Mouse (Mus musculus) lung, embryonic 15.5 days (tissue): ENCODE results near the gene Asic2. TPM values are rescaled to one million over a fixed set of nuclear protein-coding genes. Genes with fewer than 3 reads are reported as not detected.
"Not testable (repeated sequence)": the region's sequence is repeated elsewhere in the genome, so short reads cannot be mapped to it uniquely, and the experiment has no call there.

Experiments
- ATAC-seq: fragments of 200-750 bp; cut with Nextera tagmentation; 2 replicates; pipeline ENCODE4 v1.8.0; 2017; ENCODE audit warnings: moderate number of reproducible peaks, borderline replicate concordance; ENCODE audit not compliant: low FRiP score, low TSS enrichment; ENCODE audit errors: extremely low read depth
- H3K27ac ChIP-seq: fragments of 300-500 bp; sonication (generic); 2 replicates; pipeline ENCODE4 v1.5.1; 2015; ENCODE audit warnings: moderate library complexity, mild to moderate bottlenecking, inconsistent platforms
- H3K27me3 ChIP-seq: fragments of 300-500 bp; sonication (generic); 2 replicates; pipeline ENCODE4 v1.6.1; 2015; ENCODE audit warnings: inconsistent platforms
- H3K36me3 ChIP-seq: fragments of 300-500 bp; sonication (generic); 2 replicates; pipeline ENCODE4 v1.6.1; 2015; ENCODE audit warnings: inconsistent platforms
- H3K4me1 ChIP-seq: fragments of 300-500 bp; sonication (generic); 2 replicates; pipeline ENCODE4 v1.6.1; 2015; ENCODE audit warnings: inconsistent platforms
- H3K4me2 ChIP-seq: fragments of 300-500 bp; sonication (generic); 2 replicates; pipeline ENCODE4 v1.6.1; 2015; ENCODE audit warnings: inconsistent platforms, mild to moderate bottlenecking, moderate library complexity
- H3K4me3 ChIP-seq: fragments of 300-500 bp; sonication (generic); 2 replicates; pipeline ENCODE4 v1.5.1; 2015; ENCODE audit warnings: mild to moderate bottlenecking, inconsistent platforms
- H3K9ac ChIP-seq: fragments of 300-500 bp; sonication (generic); 2 replicates; pipeline ENCODE4 v1.6.1; 2015; ENCODE audit warnings: inconsistent platforms
- H3K9me3 ChIP-seq: fragments of 300-500 bp; sonication (generic); 2 replicates; pipeline ENCODE4 v1.6.1; 2016; ENCODE audit warnings: inconsistent platforms
- whole genome bisulfite sequencing: fragments of 180-500 bp; shearing (Covaris S2); methylation state at CpG from one replicate; pipeline ENCODE4 v1.1.7; 2015; 5-methylcytosine and 5-hydroxymethylcytosine counted together
- polyA plus RNA-seq: library from polyadenylated mRNA; unstranded; fragments of >200 nt; fragmentation: Nextera tagmentation; extraction: Ambion mirVana; gene quantifications from 2 replicates; pipeline ENCODE4 v1.2.1, GENCODE M21; 2015

Asic2 gene
- polyA plus RNA-seq, 1 experiment from 2014 or later, result 0.37 TPM

DNA sequence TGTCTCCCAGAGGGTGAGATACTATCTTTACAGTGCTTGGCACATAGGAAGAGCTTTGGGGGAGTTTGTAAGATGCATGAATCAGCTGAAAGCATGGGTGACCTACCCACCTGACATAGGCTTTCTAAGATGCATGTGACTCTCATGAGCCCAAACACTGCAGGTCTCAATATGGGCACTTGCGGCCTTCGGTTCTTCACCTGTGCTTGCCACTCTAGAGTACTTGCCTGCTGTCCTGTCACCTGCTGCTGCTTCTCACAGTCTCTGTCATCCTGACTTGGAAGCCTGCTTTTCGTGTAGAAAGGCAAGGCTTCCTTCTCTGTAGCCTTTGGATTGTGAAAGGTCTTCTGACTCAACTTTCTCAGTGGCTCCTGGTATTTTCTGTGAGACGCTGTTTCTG lies 645.1 kb downstream of the Asic2 start:
- Histone ChIP-seq H3K27ac (no peak overlapping the region), H3K36me3 (no peaks in the 10 kb centered on the region)

DNA sequence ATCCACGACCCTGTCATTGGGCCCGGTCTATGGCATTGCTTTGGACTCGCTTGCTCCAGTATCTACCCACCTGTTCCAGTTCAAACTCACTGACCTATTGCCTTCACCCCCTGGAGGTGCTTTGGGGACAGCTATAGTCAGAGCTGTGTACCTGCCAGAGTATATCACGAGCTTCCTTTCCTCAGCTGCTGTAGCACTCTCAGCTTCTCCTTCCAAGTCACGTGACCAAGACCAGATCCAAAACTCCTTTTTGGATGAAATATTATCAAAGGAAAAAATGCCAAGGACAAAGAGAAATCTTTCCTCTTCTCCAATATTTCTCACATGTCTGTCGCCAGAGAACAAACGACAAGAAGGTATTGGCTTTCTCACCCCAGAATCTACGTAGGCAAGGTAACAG lies 645.8 kb downstream of the Asic2 start:
- WGBS, result 85% methylated on average over 8 of the region's 8 CpGs
- ATAC-seq, result no peak
- no peak overlapping the region for H3K27ac ChIP-seq
- H3K4me1 ChIP-seq, result no peaks in the 10 kb centered on the region
- H3K4me2 ChIP-seq, result no peak overlapping the region
- H3K27me3 ChIP-seq, result no peaks in the 10 kb centered on the region
- no peak overlapping the region for H3K4me3 ChIP-seq
- no peaks in the 10 kb centered on the region for H3K9me3 ChIP-seq
- H3K36me3 ChIP-seq, result no peaks in the 10 kb centered on the region
- no peak overlapping the region for H3K9ac ChIP-seq

More for the DNA sequence above, 645.1 kb downstream of the Asic2 start:
- Histone ChIP-seq H3K4me3 (no peak overlapping the region), H3K9me3 (no peaks in the 10 kb centered on the region), H3K4me1 (no peaks in the 10 kb centered on the region), H3K4me2 (no peak overlapping the region), H3K9ac (no peak overlapping the region), H3K27me3 (no peaks in the 10 kb centered on the region)
- no peak for ATAC-seq
- 84% methylated on average over 4 of the region's 4 CpGs for WGBS

DNA sequence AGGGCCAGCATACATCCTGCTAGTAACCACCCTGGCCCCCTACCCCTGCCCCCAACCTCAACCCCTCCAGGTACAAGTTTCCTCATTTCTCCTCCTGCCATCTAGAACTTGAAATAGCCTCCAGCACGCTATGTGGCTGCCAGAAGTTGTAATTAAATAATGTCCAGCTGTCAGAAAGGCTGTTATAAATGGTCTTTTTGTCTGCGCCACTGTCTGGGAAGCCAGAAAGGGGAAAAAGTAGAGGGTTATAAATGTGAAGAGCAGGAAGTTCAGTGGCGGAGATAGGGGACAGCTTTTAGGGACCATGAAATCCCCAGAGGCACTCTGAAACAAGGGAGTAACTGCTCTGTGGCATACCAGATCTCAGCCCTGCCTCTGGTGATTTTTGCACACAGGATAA lies 678.2 kb downstream of the Asic2 start:
- 24% methylated on average over 3 of the region's 3 CpGs for WGBS
- Histone ChIP-seq H3K4me2 (no peak overlapping the region), H3K4me1 (no peaks in the 10 kb centered on the region), H3K4me3 (no peak overlapping the region), H3K27ac (no peak overlapping the region), H3K27me3 (no peaks in the 10 kb centered on the region), H3K36me3 (no peaks in the 10 kb centered on the region), H3K9me3 (no peaks in the 10 kb centered on the region), H3K9ac (no peak overlapping the region)
- ATAC-seq, result no peak

DNA sequence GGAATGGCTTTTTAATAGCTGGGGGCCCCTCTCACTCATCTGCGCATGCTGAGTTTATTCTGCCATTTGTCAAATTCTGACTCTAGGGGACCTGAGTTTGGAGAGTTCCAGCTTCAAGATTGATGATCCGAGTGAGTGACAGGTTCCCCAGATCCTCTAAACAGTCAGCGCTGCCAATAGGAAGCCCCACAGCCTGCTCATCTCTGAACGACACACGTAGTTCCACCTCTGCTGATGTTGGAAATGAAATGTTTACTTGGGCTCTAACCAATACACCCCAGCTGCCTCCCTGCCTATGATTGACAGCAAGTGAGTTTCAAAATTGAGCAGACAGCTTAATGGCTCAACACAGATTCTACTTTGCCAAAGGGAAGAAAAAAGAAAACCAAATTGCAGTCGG lies 685.1 kb downstream of the Asic2 start:
- no peaks in the 10 kb centered on the region for H3K9me3 ChIP-seq
- no peaks in the 10 kb centered on the region for H3K36me3 ChIP-seq
- WGBS, result 13% methylated on average over 6 of the region's 6 CpGs
- no peaks in the 10 kb centered on the region for H3K27me3 ChIP-seq
- H3K4me2 ChIP-seq, result no peak overlapping the region
- no peak overlapping the region for H3K9ac ChIP-seq
- no peaks in the 10 kb centered on the region for H3K4me1 ChIP-seq
- no peak overlapping the region for H3K4me3 ChIP-seq
- no peak for ATAC-seq
- no peak overlapping the region for H3K27ac ChIP-seq

GRCm38 (mm10) chr11:81280070-81280469 lies 688.2 kb downstream of the Asic2 start:
- H3K9me3 ChIP-seq, result no peaks in the 10 kb centered on the region
- H3K27ac ChIP-seq, result no peak overlapping the region
- ATAC-seq, result no peak
- no peaks in the 10 kb centered on the region for H3K4me1 ChIP-seq
- H3K4me3 ChIP-seq, result no peak overlapping the region
- no peaks in the 10 kb centered on the region for H3K27me3 ChIP-seq
- 8% methylated on average over 2 of the region's 2 CpGs for WGBS
- no peak overlapping the region for H3K4me2 ChIP-seq
- H3K36me3 ChIP-seq, result no peaks in the 10 kb centered on the region
- no peak overlapping the region for H3K9ac ChIP-seq

GRCm38 (mm10) chr11:81277406-81277805 lies 690.9 kb downstream of the Asic2 start:
- ATAC-seq, result no peak
- H3K4me1 ChIP-seq, result no peaks in the 10 kb centered on the region
- H3K4me2 ChIP-seq, result no peak overlapping the region
- H3K36me3 ChIP-seq, result no peaks in the 10 kb centered on the region
- H3K27ac ChIP-seq, result no peak overlapping the region
- H3K27me3 ChIP-seq, result no peaks in the 10 kb centered on the region
- 72% methylated on average over 5 of the region's 5 CpGs for WGBS
- H3K9me3 ChIP-seq, result no peaks in the 10 kb centered on the region
- no peak overlapping the region for H3K9ac ChIP-seq
- H3K4me3 ChIP-seq, result no peak overlapping the region

GRCm38 (mm10) chr11:81272677-81273418 lies 695.4 kb downstream of the Asic2 start:
- Histone ChIP-seq H3K9ac (no peak overlapping the region), H3K4me1 (0 out of 2 replicates have a peak, but pooled peaks cover 7% of the 10 kb centered on the region), H3K4me2 (no peak overlapping the region), H3K36me3 (no peaks in the 10 kb centered on the region), H3K27ac (no peak overlapping the region), H3K27me3 (no peaks in the 10 kb centered on the region), H3K4me3 (no peak overlapping the region), H3K9me3 (no peaks in the 10 kb centered on the region)
- 85% methylated on average over 16 of the region's 16 CpGs for WGBS
- ATAC-seq, result no peak

DNA sequence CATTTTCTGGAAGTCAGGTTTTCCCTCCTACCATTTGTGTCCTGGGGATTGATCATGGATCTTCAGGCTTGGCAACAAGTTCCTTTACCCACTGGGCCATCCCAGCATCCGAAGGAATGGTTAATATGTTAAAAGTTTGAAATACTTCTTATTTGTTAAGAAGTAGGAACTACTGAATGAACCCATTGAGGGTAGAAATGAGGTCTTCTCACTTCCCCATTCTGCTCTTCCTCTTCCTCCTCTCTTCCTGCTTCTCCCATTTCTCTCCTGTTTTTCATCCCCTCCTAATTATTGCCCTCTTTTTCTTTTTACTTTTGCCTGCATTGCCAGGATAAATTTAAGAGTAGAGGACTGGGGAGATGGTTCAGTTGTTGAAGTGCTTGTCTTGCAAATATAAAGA lies 696.8 kb downstream of the Asic2 start:
- Histone ChIP-seq H3K4me2 (no peak overlapping the region), H3K27me3 (no peaks in the 10 kb centered on the region)

DNA sequence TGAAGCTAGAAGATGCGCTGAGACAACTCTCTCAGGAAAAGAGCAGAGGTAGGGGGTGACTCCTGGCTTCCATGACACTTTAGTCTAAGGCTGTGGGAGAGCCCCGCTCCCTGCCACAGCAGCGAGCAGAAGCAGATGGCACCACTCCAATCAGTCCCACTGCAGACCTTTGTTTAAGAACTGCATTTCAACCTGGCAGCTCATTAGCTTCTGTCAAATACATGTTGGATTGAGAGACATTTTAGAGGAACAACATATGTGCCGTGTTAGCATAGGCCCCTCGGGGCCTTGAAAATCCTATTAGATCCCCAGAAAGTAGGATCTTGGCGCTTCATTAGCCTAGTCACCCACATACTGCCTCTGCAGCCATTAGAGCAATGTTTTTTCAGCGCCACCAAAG lies 697.7 kb downstream of the Asic2 start:
- no peak for ATAC-seq
- H3K4me3 ChIP-seq, result no peak overlapping the region
- no peaks in the 10 kb centered on the region for H3K9me3 ChIP-seq
- WGBS, result 39% methylated on average over 7 of the region's 7 CpGs
- 0 out of 2 replicates have a peak, but pooled peaks cover 7% of the 10 kb centered on the region for H3K4me1 ChIP-seq
- H3K27me3 ChIP-seq, result no peaks in the 10 kb centered on the region
- no peak overlapping the region for H3K4me2 ChIP-seq
- no peaks in the 10 kb centered on the region for H3K36me3 ChIP-seq
- no peak overlapping the region for H3K27ac ChIP-seq
- H3K9ac ChIP-seq, result no peak overlapping the region

More for the DNA sequence above, 696.8 kb downstream of the Asic2 start:
- no peak for ATAC-seq
- no peak overlapping the region for H3K9ac ChIP-seq
- no peak overlapping the region for H3K4me3 ChIP-seq
- H3K4me1 ChIP-seq, result 0 out of 2 replicates have a peak, but pooled peaks cover 7% of the 10 kb centered on the region
- no peaks in the 10 kb centered on the region for H3K9me3 ChIP-seq
- no peak overlapping the region for H3K27ac ChIP-seq
- no peaks in the 10 kb centered on the region for H3K36me3 ChIP-seq
- 63% methylated on average over 1 of the region's 1 CpGs for WGBS

GRCm38 (mm10) chr11:81263757-81264156 lies 704.5 kb downstream of the Asic2 start:
- no peak overlapping the region for H3K4me2 ChIP-seq
- H3K9ac ChIP-seq, result no peak overlapping the region
- no peaks in the 10 kb centered on the region for H3K4me1 ChIP-seq
- H3K27ac ChIP-seq, result no peak overlapping the region
- WGBS, result 62% methylated on average over 2 of the region's 2 CpGs
- H3K27me3 ChIP-seq, result no peaks in the 10 kb centered on the region
- H3K9me3 ChIP-seq, result no peaks in the 10 kb centered on the region
- no peaks in the 10 kb centered on the region for H3K36me3 ChIP-seq
- no peak for ATAC-seq
- no peak overlapping the region for H3K4me3 ChIP-seq

DNA sequence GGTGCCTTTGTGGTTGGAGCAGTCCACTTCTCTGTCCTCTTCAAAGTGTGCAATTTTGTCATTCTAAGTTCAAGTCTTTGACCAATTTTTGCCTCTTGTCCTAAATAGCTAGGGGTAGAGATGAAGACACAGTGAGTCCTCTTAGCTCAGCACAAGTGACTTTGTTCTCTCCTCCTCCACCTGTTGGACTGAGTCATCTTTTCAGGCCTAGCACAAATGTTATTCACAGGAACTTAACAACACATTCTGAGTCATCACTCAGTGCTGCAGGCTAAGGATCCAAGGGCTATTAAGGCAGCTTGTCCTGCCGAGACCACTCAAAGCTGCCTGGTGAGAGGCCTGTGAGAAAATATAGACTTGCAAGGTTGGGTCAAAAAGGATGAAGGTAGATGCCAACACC lies 705.1 kb downstream of the Asic2 start:
- Histone ChIP-seq H3K4me2 (no peak overlapping the region), H3K9me3 (no peaks in the 10 kb centered on the region), H3K27ac (no peak overlapping the region), H3K36me3 (no peaks in the 10 kb centered on the region), H3K4me1 (no peaks in the 10 kb centered on the region), H3K4me3 (no peak overlapping the region), H3K27me3 (no peaks in the 10 kb centered on the region), H3K9ac (no peak overlapping the region)
- no peak for ATAC-seq
- WGBS, result 67% methylated on average over 1 of the region's 1 CpGs

GRCm38 (mm10) chr11:81261259-81261658 lies 707.0 kb downstream of the Asic2 start:
- H3K4me1 ChIP-seq, result no peaks in the 10 kb centered on the region
- H3K4me3 ChIP-seq, result no peak overlapping the region
- WGBS, result 77% methylated on average over 3 of the region's 3 CpGs
- no peaks in the 10 kb centered on the region for H3K27me3 ChIP-seq
- no peaks in the 10 kb centered on the region for H3K9me3 ChIP-seq
- H3K4me2 ChIP-seq, result no peak overlapping the region
- ATAC-seq, result no peak
- no peak overlapping the region for H3K27ac ChIP-seq
- H3K36me3 ChIP-seq, result no peaks in the 10 kb centered on the region
- H3K9ac ChIP-seq, result no peak overlapping the region

- not testable (repeated sequence) for H3K9ac ChIP-seq, H3K27me3 ChIP-seq, H3K4me3 ChIP-seq, H3K9me3 ChIP-seq, ATAC-seq, H3K36me3 ChIP-seq, H3K27ac ChIP-seq, H3K4me2 ChIP-seq, H3K4me1 ChIP-seq
- WGBS, result 90% methylated on average over 18 of the region's 18 CpGs
These were observed 727.1 kb downstream of the Asic2 start for GRCm38 (mm10) chr11:81241183-81241582.
